Mouse (Mus musculus) NIH3T3 (cell line): ENCODE data around the gene Arhgap27.
"Not testable (repeated sequence)": the region's sequence is repeated elsewhere in the genome, so short reads cannot be mapped to it uniquely, and the experiment has no call there.

Source experiments
- DNase-seq: peaks from one replicate; pipeline ENCODE4 v3.0.0-alpha.2; 2012; ENCODE audit warnings: low read depth

The Arhgap27 gene

GRCm38 (mm10) chr11:103294772-103295171, 68.7 kb downstream of the Arhgap27 start:
- peak; percentile 39 for DNase-seq

- DNase-seq = no peak
These were observed 69.4 kb downstream of the Arhgap27 start for GRCm38 (mm10) chr11:103294066-103294465.

GRCm38 (mm10) chr11:103292890-103293287, 70.6 kb downstream of the Arhgap27 start:
- no peak for DNase-seq

- peak; percentile 97 for DNase-seq
These were observed 71.2 kb downstream of the Arhgap27 start for GRCm38 (mm10) chr11:103292152-103292889.

- DNase-seq = not testable (repeated sequence)
These were observed 72.7 kb downstream of the Arhgap27 start for GRCm38 (mm10) chr11:103290841-103291240.

GRCm38 (mm10) chr11:103288291-103288963, 75.1 kb downstream of the Arhgap27 start:
- peak; percentile 41 for DNase-seq

GRCm38 (mm10) chr11:103286910-103287309, 76.6 kb downstream of the Arhgap27 start:
- no peak for DNase-seq

GRCm38 (mm10) chr11:103285951-103286350, 77.5 kb downstream of the Arhgap27 start:
- DNase-seq = no peak

- peak; percentile 71 for DNase-seq
These were observed 78.2 kb downstream of the Arhgap27 start for GRCm38 (mm10) chr11:103285276-103285675.

GRCm38 (mm10) chr11:103281784-103282183, 81.7 kb downstream of the Arhgap27 start:
- DNase-seq = no peak
